Mouse (Mus musculus): ENCODE results near the gene Mecom. TPM values are rescaled to one million over a fixed set of nuclear protein-coding genes. Genes with fewer than 3 reads are reported as not detected.
A peak's percentile ranks its signal among the peaks of the same experiment; 100 is the strongest.

The Mecom gene
- polyA plus RNA-seq, 1 experiment from 2014 or later = 32.7 TPM

GRCm38 (mm10) chr3:30283562-30283961 lies 264.2 kb downstream of the Mecom start:
- Histone ChIP-seq H3K27me3 (ENCODE audit: control insufficient read depth, insufficient read depth, low read length) (no peaks in the 10 kb centered on the region), H3K9ac (ENCODE audit: low read length) (no peak overlapping the region), H3K4me1 (ENCODE audit: control insufficient read depth, insufficient read depth, low read length) (no peaks in the 10 kb centered on the region; the same call in 1 of the 2 replicates), H3K4me3 (ENCODE audit: low read depth, low read length) (no peak overlapping the region), H3K36me3 (ENCODE audit: control insufficient read depth, insufficient read depth, low read length) (no peaks in the 10 kb centered on the region), H3K4me2 (no peak overlapping the region), H3K9me3 (ENCODE audit: control insufficient read depth, low read length) (no peaks in the 10 kb centered on the region), H3K27ac (ENCODE audit: low read depth, low read length) (no peak overlapping the region)
- 86% methylated on average over 5 of the region's 5 CpGs for WGBS
- DNase-seq (ENCODE audit: low spot score, missing footprints) = no peak
- ATAC-seq (ENCODE audit: low FRiP score) = no peak

GRCm38 (mm10) chr3:30277569-30277968 lies 270.2 kb downstream of the Mecom start:
- H3K27ac ChIP-seq (ENCODE audit: low read depth, low read length) = no peak overlapping the region
- H3K4me1 ChIP-seq (ENCODE audit: control insufficient read depth, insufficient read depth, low read length) = no peaks in the 10 kb centered on the region
- no peak overlapping the region for H3K9ac ChIP-seq (ENCODE audit: low read length)
- no peaks in the 10 kb centered on the region for H3K36me3 ChIP-seq (ENCODE audit: control insufficient read depth, insufficient read depth, low read length)
- DNase-seq (ENCODE audit: low spot score, missing footprints) (no peak), ATAC-seq (ENCODE audit: low FRiP score) (no peak)
- H3K4me3 ChIP-seq (ENCODE audit: low read depth, low read length) = no peak overlapping the region
- no peaks in the 10 kb centered on the region for H3K27me3 ChIP-seq (ENCODE audit: control insufficient read depth, insufficient read depth, low read length)
- H3K9me3 ChIP-seq (ENCODE audit: control insufficient read depth, low read length) = no peaks in the 10 kb centered on the region
- H3K4me2 ChIP-seq = no peak overlapping the region
- 82% methylated on average over 10 of the region's 10 CpGs for WGBS

- no peaks in the 10 kb centered on the region for H3K27me3 ChIP-seq (ENCODE audit: control insufficient read depth, insufficient read depth, low read length)
- no peak for DNase-seq (ENCODE audit: low spot score, missing footprints)
- 90% methylated on average over 8 of the region's 8 CpGs for WGBS
Observed at GRCm38 (mm10) chr3:30276099-30276498, 271.7 kb downstream of the Mecom start.

GRCm38 (mm10) chr3:30269253-30269652 lies 278.6 kb downstream of the Mecom start:
- no peak overlapping the region for H3K4me3 ChIP-seq (ENCODE audit: low read depth, low read length)
- ATAC-seq (ENCODE audit: low FRiP score) = no peak
- H3K36me3 ChIP-seq (ENCODE audit: control insufficient read depth, insufficient read depth, low read length) = no peaks in the 10 kb centered on the region
- 65% methylated on average over 3 of the region's 3 CpGs for WGBS
- no peaks in the 10 kb centered on the region for H3K27me3 ChIP-seq (ENCODE audit: control insufficient read depth, insufficient read depth, low read length)
- no peak overlapping the region for H3K9ac ChIP-seq (ENCODE audit: low read length)
- H3K27ac ChIP-seq (ENCODE audit: low read depth, low read length) = no peak overlapping the region
- H3K4me1 ChIP-seq (ENCODE audit: control insufficient read depth, insufficient read depth, low read length) = no peaks in the 10 kb centered on the region
- DNase-seq (ENCODE audit: low spot score, missing footprints) = no peak
- no peaks in the 10 kb centered on the region for H3K9me3 ChIP-seq (ENCODE audit: control insufficient read depth, low read length)
- no peak overlapping the region for H3K4me2 ChIP-seq

More at GRCm38 (mm10) chr3:30276099-30276498, 271.7 kb downstream of the Mecom start:
- no peak overlapping the region for H3K4me2 ChIP-seq
- H3K4me3 ChIP-seq (ENCODE audit: low read depth, low read length) = no peak overlapping the region
- H3K27ac ChIP-seq (ENCODE audit: low read depth, low read length) = no peak overlapping the region
- no peaks in the 10 kb centered on the region for H3K9me3 ChIP-seq (ENCODE audit: control insufficient read depth, low read length)
- H3K36me3 ChIP-seq (ENCODE audit: control insufficient read depth, insufficient read depth, low read length) = no peaks in the 10 kb centered on the region
- no peaks in the 10 kb centered on the region for H3K4me1 ChIP-seq (ENCODE audit: control insufficient read depth, insufficient read depth, low read length)
- no peak overlapping the region for H3K9ac ChIP-seq (ENCODE audit: low read length)
- ATAC-seq (ENCODE audit: low FRiP score) = no peak

- 0 out of 2 replicates have a peak, but pooled peaks cover 3% of the 10 kb centered on the region for H3K4me1 ChIP-seq (ENCODE audit: control insufficient read depth, insufficient read depth, low read length)
- H3K36me3 ChIP-seq (ENCODE audit: control insufficient read depth, insufficient read depth, low read length) = no peaks in the 10 kb centered on the region
- H3K27ac ChIP-seq (ENCODE audit: low read depth, low read length) = no peak overlapping the region
- DNase-seq (ENCODE audit: low spot score, missing footprints) (peak; percentile 51), ATAC-seq (ENCODE audit: low FRiP score) (no peak)
- H3K9ac ChIP-seq (ENCODE audit: low read length) = no peak overlapping the region
- no peak overlapping the region for H3K4me2 ChIP-seq
- no peaks in the 10 kb centered on the region for H3K27me3 ChIP-seq (ENCODE audit: control insufficient read depth, insufficient read depth, low read length)
- 63% methylated on average over 4 of the region's 4 CpGs for WGBS
- no peak overlapping the region for H3K4me3 ChIP-seq (ENCODE audit: low read depth, low read length)
- H3K9me3 ChIP-seq (ENCODE audit: control insufficient read depth, low read length) = no peaks in the 10 kb centered on the region
Observed at GRCm38 (mm10) chr3:30260945-30261344, 286.9 kb downstream of the Mecom start.

GRCm38 (mm10) chr3:30258421-30258820 lies 289.4 kb downstream of the Mecom start:
- 70% methylated on average over 10 of the region's 10 CpGs for WGBS

GRCm38 (mm10) chr3:30257776-30258175 lies 290.0 kb downstream of the Mecom start:
- Histone ChIP-seq H3K9ac (ENCODE audit: low read length) (no peak overlapping the region), H3K27ac (ENCODE audit: low read depth, low read length) (no peak overlapping the region), H3K4me3 (ENCODE audit: low read depth, low read length) (no peak overlapping the region), H3K4me2 (no peak overlapping the region), H3K27me3 (ENCODE audit: control insufficient read depth, insufficient read depth, low read length) (no peaks in the 10 kb centered on the region), H3K9me3 (ENCODE audit: control insufficient read depth, low read length) (no peaks in the 10 kb centered on the region), H3K4me1 (ENCODE audit: control insufficient read depth, insufficient read depth, low read length) (0 out of 2 replicates have a peak, but pooled peaks cover 3% of the 10 kb centered on the region), H3K36me3 (ENCODE audit: control insufficient read depth, insufficient read depth, low read length) (no peaks in the 10 kb centered on the region)
- 80% methylated on average over 5 of the region's 5 CpGs for WGBS
- DNase-seq (ENCODE audit: low spot score, missing footprints) = peak; percentile 70
- ATAC-seq (ENCODE audit: low FRiP score) = no peak

More at GRCm38 (mm10) chr3:30258421-30258820, 289.4 kb downstream of the Mecom start:
- no peak overlapping the region for H3K9ac ChIP-seq (ENCODE audit: low read length)
- no peaks in the 10 kb centered on the region for H3K27me3 ChIP-seq (ENCODE audit: control insufficient read depth, insufficient read depth, low read length)
- H3K4me3 ChIP-seq (ENCODE audit: low read depth, low read length) = no peak overlapping the region
- H3K4me2 ChIP-seq = no peak overlapping the region
- H3K9me3 ChIP-seq (ENCODE audit: control insufficient read depth, low read length) = no peaks in the 10 kb centered on the region
- H3K4me1 ChIP-seq (ENCODE audit: control insufficient read depth, insufficient read depth, low read length) = 0 out of 2 replicates have a peak, but pooled peaks cover 3% of the 10 kb centered on the region
- no peak for ATAC-seq (ENCODE audit: low FRiP score)
- H3K36me3 ChIP-seq (ENCODE audit: control insufficient read depth, insufficient read depth, low read length) = no peaks in the 10 kb centered on the region
- H3K27ac ChIP-seq (ENCODE audit: low read depth, low read length) = no peak overlapping the region
- peak; percentile 71 for DNase-seq (ENCODE audit: low spot score, missing footprints)

GRCm38 (mm10) chr3:30256896-30257295 lies 290.9 kb downstream of the Mecom start:
- Histone ChIP-seq H3K4me3 (ENCODE audit: low read depth, low read length) (no peak overlapping the region), H3K9me3 (ENCODE audit: control insufficient read depth, low read length) (no peaks in the 10 kb centered on the region), H3K27ac (ENCODE audit: low read depth, low read length) (no peak overlapping the region), H3K9ac (ENCODE audit: low read length) (no peak overlapping the region), H3K4me1 (ENCODE audit: control insufficient read depth, insufficient read depth, low read length) (0 out of 2 replicates have a peak, but pooled peaks cover 3% of the 10 kb centered on the region), H3K36me3 (ENCODE audit: control insufficient read depth, insufficient read depth, low read length) (no peaks in the 10 kb centered on the region), H3K27me3 (ENCODE audit: control insufficient read depth, insufficient read depth, low read length) (no peaks in the 10 kb centered on the region), H3K4me2 (no peak overlapping the region)
- no peak for ATAC-seq (ENCODE audit: low FRiP score)
- DNase-seq (ENCODE audit: low spot score, missing footprints) = peak; percentile 70
- WGBS = 84% methylated on average over 7 of the region's 7 CpGs

- WGBS = 90% methylated on average over 5 of the region's 5 CpGs
- Histone ChIP-seq H3K27me3 (ENCODE audit: control insufficient read depth, insufficient read depth, low read length) (no peaks in the 10 kb centered on the region), H3K9me3 (ENCODE audit: control insufficient read depth, low read length) (no peaks in the 10 kb centered on the region), H3K9ac (ENCODE audit: low read length) (no peak overlapping the region), H3K27ac (ENCODE audit: low read depth, low read length) (no peak overlapping the region), H3K4me3 (ENCODE audit: low read depth, low read length) (no peak overlapping the region), H3K4me2 (no peak overlapping the region), H3K36me3 (ENCODE audit: control insufficient read depth, insufficient read depth, low read length) (no peaks in the 10 kb centered on the region), H3K4me1 (ENCODE audit: control insufficient read depth, insufficient read depth, low read length) (no peaks in the 10 kb centered on the region)
- no peak for DNase-seq (ENCODE audit: low spot score, missing footprints)
- no peak for ATAC-seq (ENCODE audit: low FRiP score)
Observed at GRCm38 (mm10) chr3:30255828-30256227, 292.0 kb downstream of the Mecom start.
